Mouse (Mus musculus) forebrain, embryonic 13.5 days (tissue): ENCODE results near the gene Phldb2. TPM values are rescaled to one million over a fixed set of nuclear protein-coding genes. Genes with fewer than 3 reads are reported as not detected.

Experiments used
- ATAC-seq: fragments of 200-750 bp; cut with Nextera tagmentation; 2 replicates; pipeline ENCODE4 v1.8.0; 2017
- H3K27ac ChIP-seq: fragments of 300-500 bp; sonication (generic); 2 replicates; pipeline ENCODE4 v1.5.1; 2015; ENCODE audit warnings: inconsistent platforms, mild to moderate bottlenecking, moderate library complexity
- H3K27me3 ChIP-seq: fragments of 300-500 bp; sonication (generic); 2 replicates; pipeline ENCODE4 v1.6.1; 2015; ENCODE audit warnings: mild to moderate bottlenecking, inconsistent platforms
- H3K36me3 ChIP-seq: fragments of 300-500 bp; sonication (generic); 2 replicates; pipeline ENCODE4 v1.6.1; 2015; ENCODE audit warnings: mild to moderate bottlenecking, inconsistent platforms; ENCODE audit not compliant: poor library complexity, severe bottlenecking
- H3K4me1 ChIP-seq: fragments of 300-500 bp; sonication (generic); 2 replicates; pipeline ENCODE4 v1.6.1; 2015; ENCODE audit warnings: inconsistent platforms
- H3K4me2 ChIP-seq: fragments of 300-500 bp; sonication (generic); 2 replicates; pipeline ENCODE4 v1.6.1; 2015; ENCODE audit warnings: inconsistent platforms, mild to moderate bottlenecking, moderate library complexity
- H3K4me3 ChIP-seq: fragments of 300-500 bp; sonication (generic); 2 replicates; pipeline ENCODE4 v1.5.1; 2015; ENCODE audit warnings: mild to moderate bottlenecking, inconsistent platforms
- H3K9ac ChIP-seq: fragments of 300-500 bp; sonication (generic); 2 replicates; pipeline ENCODE4 v1.6.1; 2015; ENCODE audit warnings: mild to moderate bottlenecking, inconsistent platforms
- H3K9me3 ChIP-seq: fragments of 300-500 bp; sonication (generic); replicated peaks from 2 replicates; pipeline ENCODE4 v1.6.1; 2016; ENCODE audit warnings: inconsistent platforms
- WGBS: fragments of 180-500 bp; shearing (Covaris S2); methylation state at CpG from one replicate; pipeline ENCODE4 v1.1.7; 2015; 5-methylcytosine and 5-hydroxymethylcytosine counted together
- polyA plus RNA-seq: library from polyadenylated mRNA; unstranded; fragments of >200 nt; fragmentation: Nextera tagmentation; extraction: Ambion mirVana; gene quantifications from 2 replicates; pipeline ENCODE4 v1.2.1, GENCODE M21; 2015

Gene Phldb2
- polyA plus RNA-seq, 1 experiment from 2014 or later, result 11.3 TPM

DNA sequence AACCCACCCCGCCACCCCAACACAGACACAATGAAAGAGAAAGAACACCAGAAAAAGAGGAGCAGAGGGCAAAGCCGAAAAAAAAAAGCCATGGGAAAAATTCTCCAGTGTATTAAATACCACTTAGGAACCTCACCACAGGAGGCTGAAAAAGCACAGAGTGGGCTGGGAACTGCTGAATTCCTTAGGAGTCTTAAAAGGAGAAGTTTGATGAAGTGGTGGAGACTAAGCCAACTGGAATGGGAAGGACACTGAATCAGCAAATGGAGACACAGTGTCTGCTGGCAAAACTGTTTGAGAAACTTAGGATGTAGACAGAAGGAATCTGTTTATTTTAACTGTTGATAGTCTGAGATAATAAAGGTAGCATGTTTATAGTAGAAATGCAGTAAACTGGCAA, 154.8 kb downstream of the Phldb2 start:
- Histone ChIP-seq H3K27me3 (no peaks in the 10 kb centered on the region), H3K4me3 (no peak overlapping the region), H3K36me3 (peaks cover 11% of the 10 kb centered on the region), H3K9me3 (no peaks in the 10 kb centered on the region), H3K4me1 (0 out of 2 replicates have a peak, but pooled peaks cover 2% of the 10 kb centered on the region), H3K9ac (no peak overlapping the region), H3K27ac (no peak overlapping the region), H3K4me2 (no peak overlapping the region)
- 90% methylated on average over 2 of the region's 2 CpGs for WGBS
- ATAC-seq, result no peak

DNA sequence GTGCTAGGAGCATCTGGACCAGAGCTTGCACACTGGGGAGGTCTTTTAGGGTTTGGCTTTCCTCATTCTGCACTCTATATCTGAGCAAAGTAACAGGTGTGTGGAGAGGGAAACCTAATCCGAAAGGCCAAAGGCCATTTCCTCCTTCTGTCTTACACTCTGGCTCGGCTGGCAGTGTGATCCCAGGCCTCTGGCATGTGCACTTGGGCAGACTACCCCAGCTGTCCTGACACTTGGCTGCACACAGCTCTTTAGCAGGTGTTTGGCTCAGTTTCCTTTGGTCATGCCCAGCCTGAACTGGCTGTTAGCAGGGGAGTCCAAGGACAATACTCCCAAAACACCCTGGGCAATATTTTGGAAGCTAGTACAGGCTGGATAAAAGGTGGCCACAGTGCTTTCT, 156.6 kb downstream of the Phldb2 start:
- no peaks in the 10 kb centered on the region for H3K27me3 ChIP-seq
- no peak overlapping the region for H3K27ac ChIP-seq
- no peak overlapping the region for H3K9ac ChIP-seq
- no peak overlapping the region for H3K4me3 ChIP-seq
- H3K36me3 ChIP-seq, result peaks cover 9% of the 10 kb centered on the region
- ATAC-seq, result 0 out of 2 replicates have a peak, but pooled peaks have one; percentile 19
- H3K4me1 ChIP-seq, result 0 out of 2 replicates have a peak, but pooled peaks cover 2% of the 10 kb centered on the region
- no peak overlapping the region for H3K4me2 ChIP-seq
- H3K9me3 ChIP-seq, result no peaks in the 10 kb centered on the region
- WGBS, result 81% methylated on average over 2 of the region's 2 CpGs

DNA sequence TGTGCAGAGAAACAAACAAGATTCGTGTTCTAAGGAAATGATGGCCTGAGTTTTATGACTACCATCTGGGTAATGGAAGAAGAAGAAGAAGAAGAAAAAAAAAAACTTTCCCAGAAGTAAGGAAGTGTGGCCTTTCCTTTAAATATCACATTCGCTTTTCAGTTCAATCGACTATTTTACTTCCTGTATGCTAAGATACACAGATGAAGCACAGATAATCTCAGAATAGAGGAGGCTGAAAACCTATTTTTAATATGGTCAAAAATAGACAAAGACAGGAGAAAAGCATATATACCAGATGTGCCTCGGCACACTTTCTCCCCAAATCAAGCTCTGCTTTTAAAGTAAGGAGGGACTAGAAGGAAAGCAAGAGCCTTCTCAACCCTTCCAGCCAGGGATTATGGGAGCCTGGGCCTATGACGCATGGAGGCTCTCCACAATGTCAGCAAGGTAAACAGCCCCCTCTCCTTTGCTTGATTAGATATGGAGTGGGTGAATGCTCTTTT, 158.2 kb downstream of the Phldb2 start:
- Histone ChIP-seq H3K36me3 (peaks cover 3% of the 10 kb centered on the region; the same call in 1 of the 2 replicates), H3K9ac (no peak overlapping the region), H3K4me3 (no peak overlapping the region), H3K4me2 (no peak overlapping the region), H3K9me3 (no peaks in the 10 kb centered on the region), H3K4me1 (0 out of 2 replicates have a peak, but pooled peaks cover 2% of the 10 kb centered on the region), H3K27me3 (no peaks in the 10 kb centered on the region), H3K27ac (no peak overlapping the region)
- 92% methylated on average over 5 of the region's 5 CpGs for WGBS
- no peak for ATAC-seq

DNA sequence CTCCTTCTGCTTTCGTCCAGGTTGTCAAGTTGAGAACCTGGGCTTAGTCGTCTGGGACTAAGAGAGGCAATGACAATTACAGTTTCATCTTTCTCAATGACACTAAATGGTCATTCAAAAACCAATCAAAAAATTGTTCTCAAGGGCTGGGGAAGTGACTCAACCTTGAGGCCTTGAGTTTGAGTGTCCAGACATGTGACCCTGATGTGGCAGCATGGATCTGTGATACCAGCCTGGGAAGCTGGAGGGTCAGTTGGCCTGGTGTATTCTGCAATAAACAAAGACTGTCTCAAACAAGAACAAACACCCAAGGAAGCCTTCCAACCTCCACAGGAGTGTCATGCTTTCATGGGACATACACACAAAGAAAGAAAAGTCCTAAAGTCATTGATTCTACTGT, 160.6 kb downstream of the Phldb2 start:
- 0 out of 2 replicates have a peak, but pooled peaks cover 5% of the 10 kb centered on the region for H3K36me3 ChIP-seq
- H3K4me3 ChIP-seq, result no peak overlapping the region
- H3K9me3 ChIP-seq, result no peaks in the 10 kb centered on the region
- 88% methylated on average over 2 of the region's 2 CpGs for WGBS
- no peak overlapping the region for H3K4me2 ChIP-seq
- H3K4me1 ChIP-seq, result no peaks in the 10 kb centered on the region
- no peaks in the 10 kb centered on the region for H3K27me3 ChIP-seq
- no peak overlapping the region for H3K27ac ChIP-seq
- no peak for ATAC-seq
- no peak overlapping the region for H3K9ac ChIP-seq

DNA sequence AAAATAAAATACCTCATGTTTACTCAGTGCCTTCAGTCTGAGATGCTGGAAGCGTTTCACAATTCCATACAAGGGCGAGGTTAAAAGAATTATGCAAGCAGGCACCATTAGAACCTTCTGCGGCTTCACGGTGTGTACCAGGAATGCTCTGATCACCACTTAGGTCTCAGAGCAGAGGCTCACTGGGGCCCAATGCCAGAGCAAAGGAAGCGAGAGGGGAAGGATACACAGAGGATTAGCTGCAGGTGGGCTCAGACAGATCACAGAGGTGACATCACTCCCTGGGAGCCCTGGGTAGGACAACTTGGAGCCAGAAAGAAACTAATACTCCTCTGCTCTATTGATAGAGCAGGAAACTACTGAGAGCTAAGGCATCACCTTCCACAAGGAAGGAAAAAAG, 162.1 kb downstream of the Phldb2 start:
- H3K27ac ChIP-seq, result no peak overlapping the region
- H3K27me3 ChIP-seq, result no peaks in the 10 kb centered on the region
- H3K4me1 ChIP-seq, result no peaks in the 10 kb centered on the region
- H3K9ac ChIP-seq, result no peak overlapping the region
- WGBS, result 60% methylated on average over 5 of the region's 5 CpGs
- 0 out of 2 replicates have a peak, but pooled peaks cover 6% of the 10 kb centered on the region for H3K36me3 ChIP-seq
- no peak for ATAC-seq
- H3K9me3 ChIP-seq, result no peaks in the 10 kb centered on the region
- no peak overlapping the region for H3K4me2 ChIP-seq
- no peak overlapping the region for H3K4me3 ChIP-seq

DNA sequence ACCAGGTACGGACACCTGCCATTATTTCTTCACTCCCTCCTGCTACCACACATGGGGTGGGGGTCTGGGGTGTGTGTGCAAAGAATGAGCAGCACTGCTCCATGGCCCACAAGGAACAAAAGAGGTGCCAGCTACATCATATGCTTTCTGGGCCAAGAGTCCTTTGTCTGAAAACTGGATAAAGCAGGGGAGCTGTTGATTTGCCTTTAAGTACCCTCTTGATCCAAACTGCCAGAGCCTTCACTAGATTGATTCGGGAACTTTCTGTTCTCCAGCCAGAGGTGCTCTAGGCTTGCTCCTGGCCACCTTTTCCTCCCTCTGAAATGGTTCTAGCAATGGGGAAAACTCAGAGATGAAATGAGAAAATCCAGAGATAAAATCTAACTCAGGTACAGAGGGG, 164.1 kb downstream of the Phldb2 start:
- ATAC-seq, result no peak
- no peak overlapping the region for H3K4me2 ChIP-seq
- H3K4me3 ChIP-seq, result no peak overlapping the region
- H3K27me3 ChIP-seq, result no peaks in the 10 kb centered on the region
- 0 out of 2 replicates have a peak, but pooled peaks cover 6% of the 10 kb centered on the region for H3K36me3 ChIP-seq
- WGBS, result 68% methylated on average over 2 of the region's 2 CpGs
- no peaks in the 10 kb centered on the region for H3K9me3 ChIP-seq
- no peaks in the 10 kb centered on the region for H3K4me1 ChIP-seq
- H3K27ac ChIP-seq, result no peak overlapping the region
- H3K9ac ChIP-seq, result no peak overlapping the region

DNA sequence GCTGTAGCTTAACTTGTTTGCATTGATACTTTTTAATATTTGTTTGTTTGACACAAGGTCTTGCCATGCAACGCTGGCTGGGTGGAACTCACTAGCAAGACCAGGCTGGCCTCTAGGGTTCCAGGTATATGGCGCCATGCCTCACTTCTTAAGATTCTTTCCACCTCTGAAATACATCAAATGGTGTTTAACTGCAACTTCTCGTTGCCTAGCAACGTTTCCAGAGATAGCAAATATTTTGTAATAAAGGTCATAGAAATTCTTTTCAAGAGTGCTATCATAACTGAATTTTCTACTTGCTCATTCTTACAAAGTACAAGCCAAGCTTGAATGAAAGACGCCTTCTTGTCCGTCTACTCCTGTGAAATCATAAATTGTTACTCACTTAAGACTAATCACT, 165.7 kb downstream of the Phldb2 start:
- H3K27me3 ChIP-seq, result no peaks in the 10 kb centered on the region
- H3K9me3 ChIP-seq, result no peaks in the 10 kb centered on the region
- WGBS, result 93% methylated on average over 6 of the region's 6 CpGs
- H3K36me3 ChIP-seq, result 0 out of 2 replicates have a peak, but pooled peaks cover 6% of the 10 kb centered on the region
- H3K4me2 ChIP-seq, result no peak overlapping the region
- no peak overlapping the region for H3K9ac ChIP-seq
- H3K4me1 ChIP-seq, result no peaks in the 10 kb centered on the region
- no peak for ATAC-seq
- H3K27ac ChIP-seq, result no peak overlapping the region
- H3K4me3 ChIP-seq, result no peak overlapping the region

DNA sequence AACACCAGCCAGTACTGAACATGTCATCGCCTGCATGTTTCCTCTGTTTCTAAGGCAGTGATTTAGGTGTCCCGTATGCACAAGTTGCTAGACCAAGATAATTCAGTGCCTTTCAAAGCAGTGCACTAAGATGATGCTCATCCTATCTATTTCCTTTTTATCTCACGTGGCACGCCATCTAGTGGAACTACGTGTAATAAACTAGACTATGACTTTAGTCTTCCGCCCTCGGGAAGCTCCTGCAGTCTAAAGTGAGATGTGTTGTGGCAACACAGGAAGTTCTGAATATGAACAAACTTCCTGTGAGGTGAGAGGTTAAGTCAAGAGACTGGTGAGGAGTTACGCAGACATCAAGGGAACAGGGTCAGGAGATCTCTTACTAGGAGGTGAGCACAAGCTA, 166.8 kb downstream of the Phldb2 start:
- no peak overlapping the region for H3K4me2 ChIP-seq
- 47% methylated on average over 8 of the region's 8 CpGs for WGBS
- no peak overlapping the region for H3K4me3 ChIP-seq
- no peaks in the 10 kb centered on the region for H3K4me1 ChIP-seq
- no peak overlapping the region for H3K9ac ChIP-seq
- no peak for ATAC-seq
- no peak overlapping the region for H3K27ac ChIP-seq
- H3K27me3 ChIP-seq, result no peaks in the 10 kb centered on the region
- no peaks in the 10 kb centered on the region for H3K9me3 ChIP-seq
- H3K36me3 ChIP-seq, result 0 out of 2 replicates have a peak, but pooled peaks cover 6% of the 10 kb centered on the region

DNA sequence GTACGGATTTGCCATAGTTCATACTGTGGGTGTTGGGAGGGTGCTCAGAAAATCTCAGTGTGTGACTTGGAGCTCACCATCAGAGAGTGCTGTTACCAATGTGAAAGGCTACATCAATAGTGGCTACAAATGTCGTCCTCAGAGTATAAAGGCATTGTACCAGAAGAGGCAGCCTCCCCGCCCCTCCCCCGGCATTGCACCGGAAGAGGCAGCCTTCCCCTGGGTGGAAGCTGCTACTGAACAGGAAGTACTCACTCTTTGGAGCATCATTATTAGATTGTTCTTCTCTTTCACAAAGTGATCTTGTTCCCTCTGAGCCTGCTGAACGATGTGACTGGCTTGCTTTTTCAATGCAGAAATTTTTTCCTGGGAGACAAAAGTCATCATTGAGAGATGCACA, 173.4 kb downstream of the Phldb2 start:
- Histone ChIP-seq H3K9me3 (no peaks in the 10 kb centered on the region), H3K27me3 (no peaks in the 10 kb centered on the region), H3K27ac (no peak overlapping the region), H3K36me3 (peaks cover 28% of the 10 kb centered on the region), H3K4me2 (no peak overlapping the region), H3K4me3 (no peak overlapping the region), H3K9ac (no peak overlapping the region), H3K4me1 (no peaks in the 10 kb centered on the region)
- no peak for ATAC-seq
- WGBS, result 76% methylated on average over 6 of the region's 6 CpGs

DNA sequence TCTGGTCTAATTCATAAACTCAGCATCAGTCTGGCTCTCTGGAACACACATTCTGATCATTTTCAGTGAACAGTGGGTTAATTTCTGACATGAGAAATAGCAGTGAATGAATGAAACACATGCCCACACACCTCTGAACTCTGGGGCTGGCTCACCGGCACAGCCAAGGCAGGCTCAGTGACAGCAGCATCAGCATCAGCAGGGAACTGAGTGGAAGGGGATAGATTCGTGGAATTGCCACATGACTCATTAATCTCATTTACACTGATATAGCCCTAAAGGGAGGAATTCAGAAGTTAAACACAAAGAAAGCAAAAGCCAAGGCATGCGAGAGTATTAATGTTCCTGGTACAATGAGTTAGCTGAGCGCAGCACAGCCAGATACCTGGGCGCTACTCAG, 178.6 kb downstream of the Phldb2 start:
- H3K4me2 ChIP-seq, result no peak overlapping the region
- 80% methylated on average over 5 of the region's 5 CpGs for WGBS
- H3K9me3 ChIP-seq, result no peaks in the 10 kb centered on the region
- H3K9ac ChIP-seq, result no peak overlapping the region
- no peaks in the 10 kb centered on the region for H3K4me1 ChIP-seq
- ATAC-seq, result no peak
- no peak overlapping the region for H3K4me3 ChIP-seq
- no peak overlapping the region for H3K27ac ChIP-seq
- H3K27me3 ChIP-seq, result no peaks in the 10 kb centered on the region
- H3K36me3 ChIP-seq, result peaks cover 28% of the 10 kb centered on the region

DNA sequence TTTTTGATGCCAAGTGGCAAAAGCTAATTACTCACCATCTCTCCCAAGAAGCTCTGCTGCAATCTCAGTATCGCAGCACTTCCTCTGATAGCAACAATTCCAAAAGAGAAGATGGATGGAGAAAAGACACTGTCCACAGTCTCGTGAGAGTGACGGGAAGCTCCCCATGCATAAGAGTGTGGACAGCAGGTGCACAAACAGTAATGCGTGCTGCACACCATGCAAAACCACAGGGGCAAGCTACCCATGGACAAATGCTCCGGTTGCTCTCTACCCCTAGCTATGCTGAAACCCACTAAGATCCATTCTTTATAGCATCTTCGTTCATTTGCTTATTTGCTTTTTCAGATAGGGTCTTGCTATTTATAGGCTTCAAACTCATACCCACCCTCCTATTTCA, 182.5 kb downstream of the Phldb2 start:
- 95% methylated on average over 6 of the region's 6 CpGs for WGBS
- Histone ChIP-seq H3K4me2 (no peak overlapping the region), H3K9me3 (no peaks in the 10 kb centered on the region), H3K27ac (no peak overlapping the region), H3K4me1 (peaks cover 14% of the 10 kb centered on the region), H3K36me3 (peaks cover 9% of the 10 kb centered on the region), H3K4me3 (no peak overlapping the region), H3K27me3 (no peaks in the 10 kb centered on the region), H3K9ac (no peak overlapping the region)
- ATAC-seq, result no peak

DNA sequence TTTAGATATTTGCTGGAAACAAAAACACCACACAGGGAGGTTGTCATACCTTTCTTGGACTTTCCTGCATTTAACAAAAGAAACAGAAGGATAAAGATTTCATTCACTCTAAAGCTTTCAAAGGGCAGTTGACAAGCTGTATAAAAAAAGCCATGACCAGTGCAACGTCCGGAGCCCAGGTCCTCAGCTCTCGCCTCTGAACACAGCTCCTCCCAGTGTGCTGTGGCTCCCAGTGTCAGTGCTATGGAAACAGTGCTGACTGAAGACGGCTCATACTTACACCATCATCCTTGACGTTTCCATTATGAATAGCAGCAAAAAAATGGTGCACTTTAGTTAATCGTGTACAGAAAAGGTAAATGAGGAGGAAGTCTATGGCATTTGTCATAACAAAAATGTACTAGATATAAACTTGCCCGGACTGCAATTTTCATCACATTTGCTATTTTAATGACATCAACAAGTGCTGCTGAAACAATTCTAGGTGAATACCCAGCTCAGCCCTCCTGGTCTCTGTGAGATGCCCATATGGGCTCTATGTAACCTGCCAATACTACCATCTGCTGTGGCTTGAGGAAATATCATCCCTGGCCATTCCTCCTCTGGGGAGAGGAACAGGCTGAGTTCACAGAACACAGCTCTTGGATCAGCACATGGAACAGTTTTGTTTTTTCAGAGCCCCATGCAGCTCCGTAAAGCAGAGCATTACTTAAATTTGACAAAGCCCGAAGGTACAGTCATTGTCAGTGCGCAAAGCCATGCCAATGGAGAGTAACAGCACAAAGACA, 185.4 kb downstream of the Phldb2 start:
- Histone ChIP-seq H3K9ac (no peak overlapping the region), H3K9me3 (no peaks in the 10 kb centered on the region), H3K36me3 (peaks cover 5% of the 10 kb centered on the region), H3K4me2 (no peak overlapping the region), H3K27me3 (no peaks in the 10 kb centered on the region), H3K27ac (no peak overlapping the region), H3K4me3 (no peak overlapping the region), H3K4me1 (peaks cover 14% of the 10 kb centered on the region)
- WGBS, result 62% methylated on average over 10 of the region's 10 CpGs
- peak; percentile 83 for ATAC-seq
